Mouse (Mus musculus) liver, adult 2 months (tissue): ENCODE data around the gene Arhgef38. TPM values are rescaled to one million over a fixed set of nuclear protein-coding genes. Genes with fewer than 3 reads are reported as not detected.

ENCODE experiments used
- DNase-seq: peaks from one replicate; pipeline ENCODE4 v3.0.0-alpha.2; 2011; ENCODE audit warnings: low read depth, low spot score; ENCODE audit errors: extremely low read depth
- H3K27ac ChIP-seq: fragments of 200-500 bp; replicated peaks from 2 replicates; pipeline ENCODE4 v1.5.1; 2012; ENCODE audit warnings: low read depth, mild to moderate bottlenecking, control low read depth, inconsistent platforms, low read length; ENCODE audit not compliant: insufficient read depth
- H3K27me3 ChIP-seq: fragments of 200-500 bp; 2 replicates; pipeline ENCODE4 v1.6.1; 2012; ENCODE audit warnings: mild to moderate bottlenecking, moderate library complexity, low read length, inconsistent platforms; ENCODE audit not compliant: control insufficient read depth, insufficient read depth
- H3K36me3 ChIP-seq: fragments of 200-500 bp; 2 replicates; pipeline ENCODE4 v1.6.1; 2012; ENCODE audit warnings: low read length, inconsistent platforms; ENCODE audit not compliant: control insufficient read depth, insufficient read depth
- H3K4me1 ChIP-seq: fragments of 200-500 bp; 2 replicates; pipeline ENCODE4 v1.6.1; 2011; ENCODE audit warnings: low read length; ENCODE audit not compliant: control insufficient read depth, insufficient read depth
- H3K4me3 ChIP-seq: fragments of 200-500 bp; 2 replicates; pipeline ENCODE4 v1.5.1; 2011; ENCODE audit warnings: low read depth, mild to moderate bottlenecking, control low read depth, low read length, moderate library complexity; ENCODE audit not compliant: insufficient read depth
- H3K79me2 ChIP-seq: fragments of 200-500 bp; 2 replicates; pipeline ENCODE4 v1.6.1; 2012; ENCODE audit warnings: inconsistent platforms, mild to moderate bottlenecking, low read length, moderate library complexity; ENCODE audit not compliant: control insufficient read depth, insufficient read depth
- H3K9ac ChIP-seq: fragments of 200-500 bp; 2 replicates; pipeline ENCODE4 v1.6.1; 2012; ENCODE audit warnings: low read depth, mild to moderate bottlenecking, control low read depth, inconsistent platforms, low read length
- CTCF ChIP-seq: fragments of 200-500 bp; IDR thresholded peaks from 2 replicates; pipeline ENCODE4 v1.5.1; 2011; ENCODE audit warnings: low read depth, low read length, control low read depth
- POLR2A ChIP-seq: fragments of 200-500 bp; IDR thresholded peaks from 2 replicates; pipeline ENCODE4 v1.6.1; 2011; ENCODE audit warnings: low read length, control low read depth; ENCODE audit not compliant: insufficient read depth; ENCODE audit errors: extremely low read depth
- WGBS: fragments of 180-500 bp; shearing (Covaris S2); methylation state at CpG from one replicate; pipeline ENCODE4 v1.1.7; 2018; 5-methylcytosine and 5-hydroxymethylcytosine counted together
- polyA plus RNA-seq: library from polyadenylated mRNA; depleted of rRNA; stranded (reverse); fragments of >200 nt; gene quantifications from 2 replicates; pipeline ENCODE4 v1.2.3, GENCODE M21; 2012; rRNA removed
- total RNA-seq: library from RNA; depleted of rRNA; stranded (reverse); fragments of >200 nt; gene quantifications from 2 replicates; pipeline ENCODE4 v1.2.3, GENCODE M21; 2014; rRNA removed

Gene Arhgef38
- total RNA-seq, result 0.09 TPM in 1 of 2 replicates, not detected in the other
- not detected in 2 replicates for polyA plus RNA-seq

DNA sequence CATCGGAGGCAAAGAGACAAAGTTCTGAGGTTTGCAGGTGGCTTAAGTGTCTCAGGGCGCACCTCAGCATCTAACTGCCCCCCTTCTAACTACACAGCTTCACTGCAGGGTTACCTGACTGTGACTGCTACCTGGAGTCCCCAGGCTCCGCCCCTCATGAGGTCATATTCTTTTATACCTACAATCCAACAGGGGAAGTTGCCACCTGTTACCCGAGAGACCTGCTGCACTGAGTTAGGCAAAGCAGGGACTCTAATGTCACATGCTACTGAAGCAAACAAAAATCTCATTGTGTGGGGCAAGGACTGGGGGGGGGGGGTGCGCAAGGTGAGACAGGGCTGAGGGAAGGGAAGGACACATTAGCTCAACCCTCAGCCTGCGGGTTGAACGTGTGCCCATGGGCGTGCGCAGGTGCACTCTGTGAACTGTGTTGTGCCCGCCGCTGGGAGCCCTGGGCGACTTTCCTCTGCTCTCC, at the start of gene Arhgef38:
TSS of gene Arhgef38 (minus strand) at position 129 of the 475 bp plus-strand sequence.
- Histone ChIP-seq H3K79me2 (no peaks in the 10 kb centered on the region), H3K4me3 (no peak within 1 kb of the TSS), H3K27me3 (no peaks in the 10 kb centered on the region), H3K27ac (no peak within 1 kb of the TSS), H3K36me3 (no peaks in the 10 kb centered on the region), H3K9ac (no peak within 1 kb of the TSS), H3K4me1 (no peaks in the 10 kb centered on the region)
- no peak for DNase-seq
- WGBS, result 46% methylated on average over 12 of the region's 12 CpGs
- TF ChIP-seq CTCF (no peak), POLR2A (no peak)

DNA sequence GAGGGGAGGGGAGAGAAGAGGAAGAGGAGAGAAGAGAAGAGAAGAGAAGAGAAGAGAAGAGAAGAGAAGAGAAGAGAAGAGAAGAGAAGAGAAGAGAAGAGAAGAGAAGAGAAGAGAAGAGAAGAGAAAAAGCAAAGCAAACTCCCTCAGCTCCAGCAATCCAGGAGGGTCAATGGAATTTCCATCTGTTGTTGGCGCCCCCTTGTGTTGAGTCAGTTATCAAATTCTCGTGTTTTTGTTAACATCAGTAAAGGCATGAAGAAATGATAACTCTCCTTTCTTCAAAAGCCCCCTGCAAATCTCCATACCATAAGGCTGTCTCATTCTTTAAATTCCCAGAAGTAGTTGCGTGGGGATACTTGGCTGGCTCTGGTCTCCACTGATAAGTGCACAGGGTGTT, 37.1 kb upstream of the Arhgef38 start:
- Histone ChIP-seq H3K9ac (no peak overlapping the region), H3K4me1 (no peaks in the 10 kb centered on the region), H3K79me2 (no peaks in the 10 kb centered on the region), H3K27ac (no peak overlapping the region), H3K36me3 (no peaks in the 10 kb centered on the region), H3K4me3 (no peak overlapping the region), H3K27me3 (no peaks in the 10 kb centered on the region)
- TF ChIP-seq CTCF, result peak; percentile 31; the same call in 1 of the 2 replicates
- TF ChIP-seq POLR2A, result no peak
- 9% methylated on average over 3 of the region's 3 CpGs for WGBS
- DNase-seq, result peak; percentile 21

DNA sequence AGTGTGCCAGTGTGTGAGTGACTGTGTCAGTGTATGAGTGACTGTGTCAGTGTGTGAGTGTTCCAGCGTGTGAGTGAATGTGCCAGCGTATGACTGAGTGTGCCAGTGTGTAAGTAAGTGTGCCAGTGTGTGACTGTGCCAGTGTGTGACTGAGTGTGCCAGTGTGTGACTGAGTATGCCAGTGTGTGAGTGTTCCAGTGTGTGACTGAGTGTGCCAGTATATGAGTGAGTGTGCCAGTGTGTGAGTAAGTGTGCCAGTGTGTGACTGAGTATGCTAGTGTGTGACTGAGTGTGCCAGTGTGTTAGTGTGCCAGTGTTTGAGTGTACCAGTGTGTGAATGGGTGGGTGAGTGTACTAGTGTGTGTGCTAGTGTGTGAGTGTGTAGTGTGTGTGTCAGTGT, 24.1 kb upstream of the Arhgef38 start:
- WGBS, result 95% methylated on average over 2 of the region's 2 CpGs
- H3K27me3 ChIP-seq, result no peaks in the 10 kb centered on the region
- H3K36me3 ChIP-seq, result no peaks in the 10 kb centered on the region
- DNase-seq, result no peak
- TF ChIP-seq CTCF (no peak), POLR2A (no peak)
- H3K4me1 ChIP-seq, result no peaks in the 10 kb centered on the region
- no peak overlapping the region for H3K4me3 ChIP-seq
- no peak overlapping the region for H3K27ac ChIP-seq
- no peak overlapping the region for H3K9ac ChIP-seq
- H3K79me2 ChIP-seq, result no peaks in the 10 kb centered on the region

DNA sequence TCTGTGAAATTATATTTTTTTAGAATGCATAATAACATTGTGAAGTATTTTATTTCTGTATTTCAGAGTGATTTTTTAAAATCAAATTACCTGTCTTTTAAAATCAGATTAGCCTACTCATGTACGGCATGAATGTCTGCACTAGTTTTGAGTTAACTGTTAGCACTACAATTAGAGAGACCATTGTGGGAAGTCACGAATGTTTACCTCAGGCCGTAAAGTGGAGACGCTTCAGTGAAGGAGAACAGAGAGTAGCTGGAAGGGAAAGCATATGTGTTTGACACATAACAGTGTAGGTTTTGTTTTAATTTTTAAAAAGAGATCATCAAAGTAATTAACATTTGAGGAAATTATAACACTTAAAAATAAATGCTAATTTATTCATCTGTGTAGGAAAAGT, 21.1 kb upstream of the Arhgef38 start:
- H3K4me1 ChIP-seq, result no peaks in the 10 kb centered on the region
- no peaks in the 10 kb centered on the region for H3K79me2 ChIP-seq
- H3K27me3 ChIP-seq, result no peaks in the 10 kb centered on the region
- DNase-seq, result no peak
- 92% methylated on average over 4 of the region's 4 CpGs for WGBS
- H3K27ac ChIP-seq, result no peak overlapping the region
- H3K4me3 ChIP-seq, result no peak overlapping the region
- TF ChIP-seq POLR2A (no peak), CTCF (no peak)
- no peaks in the 10 kb centered on the region for H3K36me3 ChIP-seq
- no peak overlapping the region for H3K9ac ChIP-seq

DNA sequence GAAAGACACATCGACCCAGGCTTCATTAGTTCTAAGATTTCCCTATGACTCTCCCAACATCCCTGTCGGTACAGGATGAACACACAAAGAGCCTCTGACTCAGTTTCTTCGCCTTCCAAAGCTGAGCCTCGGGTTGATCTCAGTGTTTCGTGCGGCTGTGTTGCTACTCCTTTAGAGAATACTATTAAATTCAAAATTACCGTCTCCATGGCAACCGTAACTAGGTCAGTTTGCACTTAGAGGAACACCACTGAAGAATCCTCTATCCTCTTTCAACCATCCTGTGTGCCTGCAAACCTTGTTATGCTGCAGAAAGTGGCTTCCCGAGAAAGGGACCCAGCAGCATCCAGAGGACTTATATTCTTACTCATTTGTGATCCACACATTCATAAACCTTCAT, 9.3 kb upstream of the Arhgef38 start:
- no peak overlapping the region for H3K27ac ChIP-seq
- WGBS, result 86% methylated on average over 9 of the region's 9 CpGs
- no peaks in the 10 kb centered on the region for H3K4me1 ChIP-seq
- no peaks in the 10 kb centered on the region for H3K79me2 ChIP-seq
- no peak overlapping the region for H3K4me3 ChIP-seq
- no peak for DNase-seq
- H3K9ac ChIP-seq, result no peak overlapping the region
- no peaks in the 10 kb centered on the region for H3K36me3 ChIP-seq
- H3K27me3 ChIP-seq, result no peaks in the 10 kb centered on the region
- TF ChIP-seq CTCF, result no peak
- no peak for TF ChIP-seq POLR2A

DNA sequence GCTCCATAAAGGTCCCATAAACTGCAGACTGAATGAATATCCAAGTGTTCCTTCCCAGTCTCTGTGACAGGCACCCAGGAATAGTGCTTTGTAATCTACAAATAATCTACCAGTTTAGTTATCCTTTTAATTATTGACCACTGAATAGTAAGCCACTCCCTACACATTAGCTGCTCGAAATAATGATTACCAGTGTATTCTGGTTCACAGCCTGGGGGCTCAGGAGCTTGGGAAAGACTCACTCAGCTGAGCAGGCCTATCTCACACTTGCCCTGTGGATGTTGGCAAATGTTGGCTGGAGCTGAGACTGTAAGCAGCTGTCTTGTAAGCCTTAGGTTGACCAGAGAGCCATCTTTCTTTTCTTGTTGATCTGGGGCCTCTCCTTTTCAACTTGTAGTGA, 7.2 kb upstream of the Arhgef38 start:
- H3K4me3 ChIP-seq, result no peak overlapping the region
- WGBS, result 63% methylated on average over 1 of the region's 1 CpGs

More for the DNA sequence above, 7.2 kb upstream of the Arhgef38 start:
- H3K36me3 ChIP-seq, result no peaks in the 10 kb centered on the region
- H3K4me1 ChIP-seq, result no peaks in the 10 kb centered on the region
- no peaks in the 10 kb centered on the region for H3K27me3 ChIP-seq
- H3K79me2 ChIP-seq, result no peaks in the 10 kb centered on the region
- no peak overlapping the region for H3K9ac ChIP-seq
- H3K27ac ChIP-seq, result no peak overlapping the region
- no peak for DNase-seq
- TF ChIP-seq CTCF (no peak), POLR2A (no peak)
